Mouse (Mus musculus): ENCODE results near the gene Smim8. TPM values are rescaled to one million over a fixed set of nuclear protein-coding genes. Genes with fewer than 3 reads are reported as not detected.

Smim8 gene
- total RNA-seq, 1 experiment from 2014 or later: 19.6 TPM

DNA sequence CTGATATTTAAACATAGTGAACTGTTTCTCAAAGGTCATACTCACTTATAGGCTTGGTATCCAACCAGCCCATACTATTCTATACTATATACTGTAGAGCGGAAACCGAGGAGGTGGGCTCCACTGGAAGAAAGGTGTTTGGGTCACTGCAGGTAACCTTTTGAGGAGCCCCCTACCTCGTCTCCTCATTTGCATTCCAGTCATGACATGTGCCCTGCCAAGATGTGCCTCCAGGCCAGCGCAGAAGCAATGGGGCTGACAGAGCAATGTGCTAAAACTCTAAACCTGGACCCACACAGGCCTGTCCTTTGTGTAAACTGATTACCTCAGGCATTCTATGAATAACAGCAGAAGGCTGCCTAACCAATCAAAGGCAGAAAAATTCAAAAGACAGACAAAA, 53.9 kb downstream of the Smim8 start:
- no peak for ATAC-seq (ENCODE audit: extremely low read depth, insufficient number of reproducible peaks, low FRiP score, poor library complexity, severe bottlenecking)

DNA sequence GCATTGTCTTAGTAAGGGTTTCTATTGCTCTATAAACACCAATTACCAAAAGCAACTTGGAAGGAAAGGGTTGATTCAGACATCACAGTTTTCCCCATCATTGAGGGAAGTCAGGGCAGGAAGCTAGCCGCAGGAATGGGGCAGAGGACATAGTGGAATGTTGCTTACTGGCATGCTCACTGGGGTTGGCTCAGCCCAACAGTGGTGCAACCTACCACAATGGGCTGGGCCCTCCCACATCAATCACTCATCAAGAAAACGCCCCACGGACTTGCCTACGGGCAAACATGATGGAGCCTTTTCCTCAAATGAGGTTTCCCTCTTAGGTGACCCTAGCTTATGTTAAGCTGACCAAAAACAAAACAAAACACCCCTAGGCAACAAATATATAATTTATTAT, 55.0 kb downstream of the Smim8 start:
- ATAC-seq (ENCODE audit: extremely low read depth, insufficient number of reproducible peaks, low FRiP score, poor library complexity, severe bottlenecking): no peak

DNA sequence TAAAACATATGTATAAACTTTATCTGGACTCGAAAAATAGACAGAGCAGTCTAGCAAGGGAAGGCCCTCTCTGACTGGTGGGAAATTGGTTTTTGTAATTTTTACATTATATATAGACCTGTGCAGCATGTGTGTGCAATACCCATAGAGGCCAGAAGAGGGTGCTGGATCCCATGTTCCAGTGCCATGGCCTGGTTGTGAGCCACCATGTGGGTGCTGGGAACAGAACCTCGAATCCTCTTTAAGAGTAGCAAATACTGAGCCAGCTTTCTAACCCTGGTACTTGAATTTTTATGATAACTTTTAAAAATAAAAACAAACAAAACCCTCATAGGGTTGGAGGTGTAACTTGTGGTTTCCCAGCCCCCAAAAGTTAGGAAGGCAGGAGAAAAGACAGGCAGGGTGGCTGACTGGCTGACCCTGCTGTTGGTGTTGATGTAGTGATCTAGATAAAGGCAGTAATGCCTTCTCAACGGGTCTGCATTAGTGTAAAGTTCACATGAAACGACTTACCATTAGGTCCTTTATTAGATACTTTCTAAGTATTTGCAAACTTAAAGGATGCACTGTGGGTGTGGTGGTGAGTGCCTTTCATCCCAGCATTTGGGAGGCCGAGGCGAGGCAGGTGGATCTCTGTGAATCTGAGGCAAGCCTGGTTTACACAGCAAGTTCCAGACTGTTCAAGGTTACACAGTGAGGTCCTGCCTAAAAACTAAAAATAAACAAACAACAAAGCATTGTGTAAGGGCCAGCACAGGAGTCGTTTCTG, 57.9 kb downstream of the Smim8 start:
- ATAC-seq (ENCODE audit: extremely low read depth, insufficient number of reproducible peaks, low FRiP score, poor library complexity, severe bottlenecking): no peak

DNA sequence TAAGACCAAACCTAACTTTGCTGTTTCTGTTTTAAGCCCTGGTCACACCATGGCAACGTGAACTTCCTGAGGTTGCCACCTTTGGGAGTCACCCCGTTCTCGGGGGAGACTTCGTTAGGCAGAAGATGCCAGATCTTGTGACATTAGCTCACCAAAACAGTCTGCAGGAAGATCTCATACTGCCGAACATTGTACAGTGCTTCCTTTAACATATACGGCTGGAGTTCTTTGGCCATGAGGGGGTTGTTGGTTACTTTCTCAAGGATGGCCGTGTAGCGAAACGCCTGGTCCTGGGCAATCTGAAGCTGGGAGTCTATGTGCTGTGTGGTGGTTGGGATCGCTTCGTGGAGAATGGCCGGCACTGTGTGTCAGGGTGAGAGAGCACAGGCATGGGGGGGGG, 58.8 kb downstream of the Smim8 start:
- ATAC-seq (ENCODE audit: extremely low read depth, insufficient number of reproducible peaks, low FRiP score, poor library complexity, severe bottlenecking): no peak

Other genes starting within 250 kb of the Smim8 start
- gene Akirin2, start 227.5 kb downstream of the Smim8 start, total RNA-seq (2017): 58.8 and 58.9 TPM in 2 replicates
- 73.4 and 97.8 TPM in 2 replicates for gene Orc3, start 163.5 kb downstream of the Smim8 start, total RNA-seq (2017)
- 26.5 and 27.2 TPM in 2 replicates for gene Rars2, start 163.5 kb downstream of the Smim8 start, total RNA-seq (2017)
- 12.9 and 16.4 TPM in 2 replicates for gene Slc35a1, start 91.0 kb downstream of the Smim8 start, total RNA-seq (2017)
- 0.23 TPM in 1 of 2 replicates, not detected in the other for gene Cfap206, start 48.2 kb downstream of the Smim8 start, total RNA-seq (2017)
- gene Gm136, start 22.2 kb downstream of the Smim8 start, total RNA-seq (2017): not detected in 2 replicates
- 82.0 and 94.6 TPM in 2 replicates for gene Zfp292, start 104.5 kb upstream of the Smim8 start, total RNA-seq (2017)
- not detected in 2 replicates for gene Cga, start 115.4 kb upstream of the Smim8 start, total RNA-seq (2017)

Measured in neutrophil, adult 5-6 weeks (primary cell).